Mouse (Mus musculus) stomach, postnatal 0 days (tissue): ENCODE measurements around the gene Ptprh.

Source experiments
- CTCF ChIP-seq: IDR thresholded peaks from 2 replicates; pipeline ENCODE4 v1.5.1; 2016; ENCODE audit warnings: antibody characterized with exemption, low read depth, mild to moderate bottlenecking, moderate library complexity
- EP300 ChIP-seq: optimal IDR thresholded peaks from 2 replicates; pipeline ENCODE3; 2016; ENCODE audit warnings: antibody characterized with exemption

DNA sequence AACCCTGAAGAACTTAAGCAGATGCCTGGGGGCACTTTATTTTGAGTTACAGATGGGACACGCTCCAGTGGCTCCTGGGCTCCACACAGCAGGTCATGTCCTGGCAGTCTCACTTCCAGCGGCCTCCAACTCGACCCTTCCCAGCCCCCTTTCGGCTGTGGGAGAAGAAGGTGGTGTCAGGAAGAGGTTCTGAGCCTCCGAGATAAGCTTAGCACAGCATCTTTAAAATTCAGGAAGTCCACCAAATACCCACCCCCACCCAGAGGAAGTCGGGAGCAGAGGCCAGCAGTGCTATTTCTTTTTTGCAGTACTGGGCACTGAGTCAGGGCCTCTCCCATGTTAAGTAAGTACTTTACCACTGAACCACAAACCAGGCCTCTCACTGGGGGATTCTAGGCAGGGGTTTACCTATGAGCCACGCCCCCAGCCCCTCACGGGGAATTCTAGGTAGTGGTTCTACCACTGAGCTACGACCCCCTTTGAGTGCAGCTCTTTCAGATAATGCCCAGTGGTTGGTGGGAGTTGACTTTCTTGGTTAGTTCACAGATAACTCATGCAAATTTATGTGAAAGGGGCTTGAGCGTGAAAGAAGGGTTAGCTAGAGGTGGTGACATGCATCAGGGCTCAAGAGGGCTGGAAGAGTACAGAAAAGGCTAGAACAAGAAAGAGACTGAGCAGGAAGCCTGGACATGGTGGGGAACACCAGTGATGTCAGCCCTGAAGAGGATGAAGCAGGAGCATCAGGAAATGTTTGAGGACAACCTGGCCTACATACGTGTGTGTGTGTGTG lies 99.0 kb downstream of the Ptprh start:
- TF ChIP-seq CTCF = no peak
- TF ChIP-seq EP300 = no peak
